Mouse (Mus musculus): ENCODE measurements around the gene Six3.

Six3 gene

GRCm38 (mm10) chr17:85626091-85626860, 12.9 kb downstream of the Six3 start:
- peak; percentile 89 for DNase-seq

GRCm38 (mm10) chr17:85627751-85628150, 14.3 kb downstream of the Six3 start:
- DNase-seq, result no peak

DNA sequence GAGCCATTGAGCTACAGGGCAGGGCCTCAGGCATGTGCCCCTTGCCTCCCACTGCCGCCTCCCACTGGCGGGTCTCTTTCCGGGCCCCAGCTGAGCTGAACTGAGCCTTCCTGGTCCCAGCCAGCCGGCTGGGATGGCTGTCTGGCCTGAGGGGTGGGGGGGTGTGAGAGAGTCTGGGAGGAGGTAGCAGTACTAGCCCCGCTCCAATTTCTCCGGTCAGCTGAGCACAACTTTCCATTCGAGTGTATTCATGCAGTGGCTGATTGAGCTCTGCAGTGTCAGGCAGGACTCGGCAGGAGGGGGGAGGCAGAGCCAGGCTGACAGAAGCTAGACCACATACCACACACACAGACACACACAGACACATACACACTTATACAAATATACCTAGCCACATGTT, 15.4 kb downstream of the Six3 start:
- DNase-seq, result peak; percentile 98

DNA sequence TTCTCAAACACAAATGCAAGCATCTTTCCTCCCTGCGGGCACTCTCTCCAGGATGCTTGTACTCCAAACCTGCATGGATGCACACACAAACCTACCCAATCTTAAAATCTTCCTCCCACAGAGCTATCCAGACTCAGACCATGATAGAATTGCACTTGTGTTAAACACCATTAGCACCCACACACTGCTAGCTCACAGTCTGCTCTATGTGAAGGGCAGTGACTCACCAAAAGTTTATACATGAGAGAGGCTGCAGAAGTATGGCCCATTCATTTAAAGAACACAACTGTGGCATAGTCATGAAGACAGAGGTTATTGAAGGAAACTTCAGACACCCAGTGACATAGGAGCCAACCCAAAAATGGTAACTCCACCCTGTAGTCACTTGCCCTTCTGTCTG, 16.0 kb downstream of the Six3 start:
- DNase-seq, result no peak

- peak; percentile 63 for DNase-seq
Measured at GRCm38 (mm10) chr17:85630296-85631050, 17.1 kb downstream of the Six3 start.

DNA sequence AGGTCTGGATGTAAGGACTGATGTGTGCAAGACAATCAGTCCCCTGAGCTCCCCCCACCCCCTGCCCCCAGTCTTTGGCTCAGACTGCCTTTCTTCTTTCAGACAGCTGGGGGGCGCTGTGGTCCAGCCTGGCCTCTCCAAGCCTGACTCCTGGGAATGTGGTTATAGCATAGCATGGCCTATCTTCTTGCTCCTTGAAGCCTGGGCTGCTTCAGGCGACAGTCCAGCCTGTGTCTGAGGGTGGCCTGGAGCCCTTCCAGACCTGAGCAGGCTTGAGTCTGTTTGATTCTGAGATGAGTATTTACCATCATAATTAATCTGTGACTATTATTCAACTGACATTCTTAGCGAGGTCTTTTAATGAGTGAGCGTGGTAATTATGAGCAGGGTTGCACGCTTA, 17.7 kb downstream of the Six3 start:
- peak; percentile 83 for DNase-seq

- DNase-seq, result peak; percentile 86
Measured at GRCm38 (mm10) chr17:85633619-85634018, 20.2 kb downstream of the Six3 start.

DNA sequence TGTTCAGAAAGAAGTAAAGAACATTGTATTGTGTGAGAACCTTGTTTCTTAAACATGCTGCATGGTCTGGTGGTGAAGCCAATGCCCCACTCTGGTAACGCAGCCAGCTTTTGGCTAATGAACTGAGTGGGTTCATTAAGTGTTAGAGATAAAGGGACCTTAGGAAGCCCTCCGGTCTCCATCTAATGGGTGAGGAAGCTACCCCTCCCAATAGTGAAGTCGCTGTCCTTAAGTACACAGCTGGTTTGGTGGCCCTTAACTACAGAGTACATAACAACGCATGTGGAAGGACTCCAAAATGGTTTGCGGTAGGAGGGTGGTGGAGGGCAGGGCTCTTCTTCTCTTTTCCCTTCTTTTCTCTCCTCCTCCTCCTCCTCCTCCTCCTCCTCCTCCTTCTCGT, 24.5 kb downstream of the Six3 start:
- DNase-seq, result no peak

DNA sequence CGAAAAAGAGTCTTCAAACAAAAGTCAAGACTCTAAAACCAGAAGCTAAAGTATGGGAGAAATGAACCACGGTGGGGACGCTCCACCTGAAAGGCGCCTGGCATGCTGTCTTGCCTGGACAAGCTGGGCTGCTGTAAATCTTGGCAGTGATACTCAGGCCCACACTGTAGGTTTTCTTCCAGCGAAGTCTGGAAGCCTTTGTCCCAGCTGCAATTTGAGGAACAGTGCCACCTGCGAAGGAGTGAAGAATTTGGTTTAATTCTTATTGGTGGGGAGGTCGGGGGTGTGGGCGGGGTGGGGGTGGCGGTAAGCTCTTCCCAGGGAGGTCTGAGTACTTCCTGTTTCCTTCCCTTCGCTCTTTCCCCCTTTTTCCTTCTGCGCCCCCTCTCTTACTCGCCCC, 31.9 kb downstream of the Six3 start:
- DNase-seq, result no peak

DNA sequence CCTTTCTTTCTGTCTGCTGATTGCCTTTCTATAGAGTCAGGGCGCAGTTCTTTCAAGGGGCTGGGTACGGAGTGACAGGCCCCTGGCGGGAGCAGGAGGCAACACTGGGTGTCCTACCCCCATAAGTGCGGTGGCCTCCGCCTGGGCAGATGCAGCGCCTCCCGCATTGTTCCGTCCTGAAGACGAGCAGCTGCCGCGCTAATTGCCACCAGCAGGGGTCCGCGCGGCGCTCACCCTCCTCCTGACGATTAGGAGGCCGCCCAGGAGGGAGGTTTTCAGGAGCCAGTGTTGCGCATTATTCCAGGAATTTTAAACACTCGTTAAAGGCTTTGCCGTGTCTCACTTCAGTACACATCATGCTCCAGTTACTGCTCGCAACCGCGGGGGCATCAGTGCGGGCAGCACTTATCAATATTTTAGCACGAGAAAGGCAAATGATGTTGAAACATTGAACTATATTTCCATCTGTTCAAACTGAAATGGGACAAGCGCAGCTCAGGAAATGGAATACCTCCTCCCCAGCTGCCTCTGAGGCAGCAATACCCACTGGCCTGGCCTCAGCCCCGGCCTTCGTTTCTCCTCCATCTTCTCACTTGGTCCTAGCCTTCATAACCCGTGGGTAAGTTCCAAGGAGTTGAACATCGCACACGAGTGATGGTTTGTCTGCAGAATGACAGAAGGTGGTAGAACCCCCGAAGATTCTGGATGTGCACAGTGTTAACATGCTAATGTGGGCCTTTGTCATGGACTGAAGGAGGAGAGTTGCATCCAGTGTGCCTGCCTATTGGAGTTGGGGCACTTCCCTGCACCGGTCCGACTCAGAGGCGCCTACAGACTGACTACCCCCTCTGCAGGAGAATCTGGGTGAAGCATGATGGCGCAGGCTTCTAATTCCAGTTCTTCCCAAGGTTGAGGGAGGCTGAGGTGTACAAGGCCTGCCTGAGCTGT, 32.6 kb downstream of the Six3 start:
- peak; percentile 94 for DNase-seq

DNA sequence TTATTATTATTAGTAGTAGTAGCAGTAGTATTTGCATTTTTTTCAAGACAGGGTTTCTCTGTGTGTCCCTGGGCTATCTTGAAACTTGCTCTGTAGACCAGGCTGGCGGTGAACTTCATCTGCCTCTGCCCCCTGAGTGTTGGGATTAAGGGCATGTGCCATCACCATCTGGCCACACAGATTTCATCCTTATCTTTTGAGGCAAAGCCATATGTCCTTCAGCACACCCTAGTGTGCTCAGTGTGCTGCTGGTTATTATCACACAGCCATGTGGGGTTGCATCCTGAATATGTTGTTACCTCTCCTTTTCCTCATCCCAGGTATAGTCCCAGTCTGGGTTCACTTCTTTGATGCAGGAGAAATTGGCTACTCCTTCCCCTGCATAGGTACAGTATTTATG, 46.6 kb downstream of the Six3 start:
- peak; percentile 58 for DNase-seq

GRCm38 (mm10) chr17:85661521-85661920, 48.1 kb downstream of the Six3 start:
- no peak for DNase-seq

- no peak for DNase-seq
Measured at GRCm38 (mm10) chr17:85664202-85664601, 50.8 kb downstream of the Six3 start.

DNA sequence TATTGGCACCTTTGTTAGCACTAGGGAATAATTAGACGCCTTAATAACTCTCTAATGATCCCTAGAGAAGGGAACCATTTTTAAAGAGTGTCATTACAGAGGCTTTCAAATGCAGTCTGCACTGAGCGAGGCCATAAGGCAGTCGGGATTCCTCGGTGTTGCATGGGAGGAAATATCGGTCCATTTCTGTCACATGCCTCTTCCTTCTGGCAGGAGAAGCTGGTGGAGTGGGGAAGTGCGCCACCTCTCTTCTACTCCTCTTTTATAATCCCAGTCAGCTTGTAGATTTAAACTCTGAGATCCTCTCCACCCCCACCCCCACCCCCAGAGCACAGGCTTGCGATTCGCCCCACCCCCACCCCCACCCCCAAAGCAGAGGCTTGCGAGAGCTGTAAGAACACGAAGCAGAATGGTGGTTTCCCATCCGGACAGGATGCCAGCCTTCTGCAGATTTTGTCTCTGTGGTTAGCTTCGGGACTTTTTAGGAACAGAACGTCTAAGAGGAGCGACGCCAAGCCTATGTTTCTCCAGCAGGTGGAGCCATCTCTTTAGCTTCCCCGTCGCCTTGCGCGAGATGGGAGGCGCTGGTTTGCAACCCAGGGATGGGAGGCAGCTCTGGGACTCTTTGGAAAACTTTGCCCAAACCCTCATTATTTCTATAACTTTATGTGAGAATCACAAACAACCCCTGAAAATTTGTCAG, 51.4 kb downstream of the Six3 start:
- DNase-seq, result peak; percentile 89
